Mouse (Mus musculus) CH12.LX (cell line): Measurements from ENCODE around the gene Gfi1b.

ENCODE experiments used
- CTCF ChIP-seq, 2 experiments: IDR thresholded peaks in 1 of 2; conservative IDR thresholded peaks in 1 of 2; 2 replicates each; pipeline ENCODE4 v1.5.1; 2011 to 2012; ENCODE audit warnings: low read depth in 2 of 2, low read length in 2 of 2, improper control_type of control experiment in 1 of 2, inconsistent platforms in 1 of 2, mild to moderate bottlenecking in 1 of 2, moderate library complexity in 1 of 2
- E2F4 ChIP-seq: IDR thresholded peaks from 2 replicates; pipeline ENCODE4 v1.6.1; 2011; ENCODE audit warnings: low read depth, low read length, improper control_type of control experiment; ENCODE audit not compliant: insufficient replicate concordance
- EP300 ChIP-seq: IDR thresholded peaks from 2 replicates; pipeline ENCODE4 v1.6.1; 2011; ENCODE audit warnings: low read length, improper control_type of control experiment
- HCFC1 ChIP-seq: IDR thresholded peaks from 2 replicates; pipeline ENCODE4 v1.6.1; 2012; ENCODE audit warnings: low read depth, mild to moderate bottlenecking, inconsistent platforms, low read length, improper control_type of control experiment
- POLR2A ChIP-seq: IDR thresholded peaks from 2 replicates; pipeline ENCODE4 v1.6.1; 2011; ENCODE audit warnings: low read depth, mild to moderate bottlenecking, improper control_type of control experiment, low read length
- TBP ChIP-seq: conservative IDR thresholded peaks from 2 replicates; pipeline ENCODE4 v1.6.1; 2011; ENCODE audit warnings: low read depth, low read length, improper control_type of control experiment
- ZMIZ1 ChIP-seq: IDR thresholded peaks from 2 replicates; pipeline ENCODE4 v1.6.1; 2012; ENCODE audit warnings: low read depth, mild to moderate bottlenecking, inconsistent platforms, low read length, improper control_type of control experiment
- ZNF384 ChIP-seq: IDR thresholded peaks from 2 replicates; pipeline ENCODE4 v1.6.1; 2012; ENCODE audit warnings: low read depth, low read length, improper control_type of control experiment, inconsistent platforms

GRCm38 (mm10) chr2:28592809-28593208 lies 29.0 kb downstream of the Gfi1b start:
- no peak for TF ChIP-seq ZNF384
- peak; percentile 82 to 94 for TF ChIP-seq CTCF (conservative IDR thresholded peaks at IDR 0.05 in 1 of 2, IDR thresholded peaks at IDR 0.05 in 1 of 2; ENCODE audit: low read depth in 2 of 2, low read length in 2 of 2)
- no peak for TF ChIP-seq EP300
- no peak for TF ChIP-seq E2F4
- no peak for TF ChIP-seq POLR2A
- TF ChIP-seq TBP, result no peak
- no peak for TF ChIP-seq ZMIZ1
- TF ChIP-seq HCFC1, result no peak
